Mouse (Mus musculus): Measurements from ENCODE around the gene Tmbim4. TPM values are rescaled to one million over a fixed set of nuclear protein-coding genes. Genes with fewer than 3 reads are reported as not detected.
"Not testable (repeated sequence)": the region's sequence is repeated elsewhere in the genome, so short reads cannot be mapped to it uniquely, and the experiment has no call there.

Gene Tmbim4
- polyA plus RNA-seq, 1 experiment from 2014 or later, result 104 TPM

DNA sequence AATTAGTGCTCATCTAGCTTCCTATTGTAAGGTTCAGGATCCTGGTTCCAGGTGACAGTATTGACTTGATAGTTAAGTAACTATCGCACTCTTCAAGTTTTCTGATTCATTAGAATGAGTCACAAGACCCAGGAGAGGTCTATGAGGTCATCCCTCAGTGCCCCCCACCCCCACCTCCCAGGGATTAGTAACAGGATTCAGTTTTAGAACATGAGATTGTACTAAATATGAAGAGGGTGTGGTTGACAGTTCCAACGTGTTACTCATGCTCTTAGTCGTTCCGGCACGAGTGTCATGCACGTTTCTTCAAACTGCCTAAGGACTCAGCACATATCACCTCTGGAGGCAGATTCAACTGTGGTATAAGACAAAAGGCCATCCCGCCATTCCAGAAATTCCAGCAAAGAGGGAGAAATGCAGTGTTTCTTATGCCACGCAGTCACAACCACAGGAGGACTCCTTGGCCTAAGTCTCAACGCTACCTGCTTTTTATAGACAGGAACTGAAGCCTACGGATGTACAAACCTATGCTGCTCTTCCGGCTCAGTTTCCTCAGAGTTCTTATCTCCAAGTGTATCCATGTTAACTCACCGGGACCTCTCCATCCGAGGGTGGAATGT, 3.3 kb downstream of the Tmbim4 start:
- DNase-seq (no peak), ATAC-seq (ENCODE audit: low FRiP score, low TSS enrichment) (no peak)
- peaks cover 11% of the 10 kb centered on the region for H3K4me1 ChIP-seq (ENCODE audit: control insufficient read depth, insufficient read depth, low read length)
- WGBS, result 89% methylated on average over 13 of the region's 13 CpGs
- no peak overlapping the region for H3K27ac ChIP-seq (replicated peaks; ENCODE audit: low read depth, low read length)
- H3K9ac ChIP-seq (replicated peaks; ENCODE audit: low read length), result no peak overlapping the region
- no peak overlapping the region for H3K4me3 ChIP-seq (replicated peaks; ENCODE audit: low read depth, low read length)
- no peaks in the 10 kb centered on the region for H3K36me3 ChIP-seq (ENCODE audit: control insufficient read depth, insufficient read depth, low read length)
- no peaks in the 10 kb centered on the region for H3K9me3 ChIP-seq (ENCODE audit: control insufficient read depth, low read length)
- peaks cover 11% of the 10 kb centered on the region for H3K27me3 ChIP-seq (ENCODE audit: control insufficient read depth, insufficient read depth, low read length)
- H3K4me2 ChIP-seq (ENCODE audit: low read length), result no peak overlapping the region

DNA sequence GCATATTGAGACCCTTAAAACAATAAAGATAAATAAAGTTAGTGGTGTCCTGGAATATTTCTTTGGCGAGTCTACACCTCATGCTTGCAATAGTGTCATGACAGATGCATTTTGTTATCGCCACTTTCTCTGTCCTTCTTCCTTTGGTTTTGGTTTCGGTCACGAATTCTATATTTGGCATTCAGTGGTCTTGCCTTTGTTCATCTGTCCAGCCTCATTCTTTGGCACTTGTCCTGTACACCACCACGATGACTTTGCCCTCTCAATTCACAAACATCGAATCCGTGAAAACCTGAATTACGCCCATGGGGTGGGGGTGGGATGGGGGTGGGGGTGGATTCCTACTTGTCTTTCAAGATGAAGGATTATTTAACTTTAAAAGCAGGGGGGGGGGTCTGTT, 6.6 kb downstream of the Tmbim4 start:
- Histone ChIP-seq H3K27me3 (ENCODE audit: control insufficient read depth, insufficient read depth, low read length) (no peaks in the 10 kb centered on the region), H3K4me1 (ENCODE audit: control insufficient read depth, insufficient read depth, low read length) (peaks cover 8% of the 10 kb centered on the region; the same call in 1 of the 2 replicates), H3K4me3 (replicated peaks; ENCODE audit: low read depth, low read length) (no peak overlapping the region), H3K4me2 (ENCODE audit: low read length) (no peak overlapping the region), H3K9me3 (ENCODE audit: control insufficient read depth, low read length) (no peaks in the 10 kb centered on the region), H3K27ac (replicated peaks; ENCODE audit: low read depth, low read length) (no peak overlapping the region), H3K36me3 (ENCODE audit: control insufficient read depth, insufficient read depth, low read length) (no peaks in the 10 kb centered on the region), H3K9ac (replicated peaks; ENCODE audit: low read length) (no peak overlapping the region)
- 88% methylated on average over 8 of the region's 8 CpGs for WGBS
- ATAC-seq (ENCODE audit: low FRiP score, low TSS enrichment) (no peak), DNase-seq (no peak)

DNA sequence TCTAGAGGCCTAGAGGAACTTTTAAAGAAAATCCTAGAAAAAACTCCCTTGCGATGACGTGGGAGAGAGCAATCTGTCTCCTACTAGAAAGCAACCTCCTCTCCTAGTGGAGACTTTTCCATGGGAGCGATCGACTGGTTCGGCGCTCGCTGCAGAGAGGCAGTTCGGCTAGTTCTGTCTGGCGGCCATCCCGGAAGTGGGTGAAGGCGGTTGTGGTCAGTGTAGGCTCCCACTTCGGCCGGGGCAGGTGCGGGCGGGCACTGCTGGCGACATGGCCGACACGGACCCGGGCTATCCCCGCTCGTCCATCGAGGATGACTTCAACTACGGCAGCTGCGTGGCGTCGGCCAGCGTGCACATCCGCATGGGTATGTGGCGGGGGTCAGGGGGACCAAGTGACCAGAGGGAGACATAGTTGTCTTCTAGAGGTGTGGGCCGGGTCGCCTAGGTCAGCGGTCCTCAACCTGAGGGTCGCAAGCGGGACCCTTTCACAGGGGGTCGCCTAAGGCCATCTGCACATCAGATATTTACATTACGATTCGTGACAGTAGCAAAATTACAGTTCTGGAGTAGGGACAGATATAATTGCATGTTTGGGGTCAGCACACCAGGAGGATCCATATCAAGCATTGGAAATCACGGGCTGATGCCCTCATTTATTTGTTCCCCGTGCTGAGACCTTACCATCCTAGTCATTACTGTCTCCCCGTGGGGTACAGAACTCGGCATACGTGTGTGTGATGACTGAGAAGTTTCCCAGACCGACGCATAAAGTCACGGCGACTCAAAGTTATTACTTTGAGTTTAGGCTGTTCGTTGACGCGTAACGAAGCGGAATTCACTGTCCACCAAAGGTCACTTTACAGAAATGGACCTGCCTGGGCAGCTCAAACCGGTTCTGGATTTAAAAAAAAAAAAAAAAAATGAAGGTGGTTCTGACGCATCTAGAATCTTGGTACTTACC, 7.5 kb downstream of the Tmbim4 start:
- H3K9ac ChIP-seq (replicated peaks; ENCODE audit: low read length), result peak overlapping the region; percentile 79
- 0 out of 2 replicates have a peak overlapping the region, but pooled peaks have one; percentile 45 for H3K27ac ChIP-seq (replicated peaks; ENCODE audit: low read depth, low read length)
- DNase-seq, result peak; percentile 93

DNA sequence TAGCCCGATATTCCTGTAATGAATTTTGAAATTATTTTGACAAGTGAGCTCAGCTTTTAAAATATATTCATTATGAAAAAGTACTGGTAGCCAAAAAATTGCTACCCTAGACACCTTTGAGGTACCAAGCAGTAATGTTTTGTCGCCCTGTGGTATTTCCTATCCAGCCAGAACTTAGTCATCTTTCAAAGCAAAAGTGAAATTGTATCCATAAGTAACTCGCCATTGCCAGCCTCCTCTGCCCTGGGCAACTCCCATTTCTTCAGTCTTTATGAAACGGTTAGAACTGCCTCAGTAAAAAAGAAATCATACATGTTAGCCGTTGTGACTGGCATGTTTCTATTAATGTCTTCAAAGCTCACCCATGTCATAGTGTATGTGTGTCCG, 8.1 kb downstream of the Tmbim4 start:
- Histone ChIP-seq H3K4me3 (replicated peaks; ENCODE audit: low read depth, low read length) (peak overlapping the region; percentile 85), H3K9me3 (ENCODE audit: control insufficient read depth, low read length) (no peaks in the 10 kb centered on the region), H3K27ac (replicated peaks; ENCODE audit: low read depth, low read length) (no peak overlapping the region), H3K36me3 (ENCODE audit: control insufficient read depth, insufficient read depth, low read length) (no peaks in the 10 kb centered on the region), H3K27me3 (ENCODE audit: control insufficient read depth, insufficient read depth, low read length) (no peaks in the 10 kb centered on the region), H3K9ac (replicated peaks; ENCODE audit: low read length) (no peak overlapping the region), H3K4me2 (ENCODE audit: low read length) (peak overlapping the region; percentile 69), H3K4me1 (ENCODE audit: control insufficient read depth, insufficient read depth, low read length) (peaks cover 8% of the 10 kb centered on the region; the same call in 1 of the 2 replicates)
- ATAC-seq (ENCODE audit: low FRiP score, low TSS enrichment) (no peak), DNase-seq (no peak)
- 79% methylated on average over 6 of the region's 6 CpGs for whole genome bisulfite sequencing

More for the DNA sequence above, 7.5 kb downstream of the Tmbim4 start:
- peaks cover 8% of the 10 kb centered on the region; the same call in 1 of the 2 replicates for H3K4me1 ChIP-seq (ENCODE audit: control insufficient read depth, insufficient read depth, low read length)
- WGBS, result 4% methylated on average over 53 of the region's 53 CpGs
- H3K4me2 ChIP-seq (ENCODE audit: low read length), result peak overlapping the region; percentile 69
- H3K27me3 ChIP-seq (ENCODE audit: control insufficient read depth, insufficient read depth, low read length), result no peaks in the 10 kb centered on the region
- H3K4me3 ChIP-seq (replicated peaks; ENCODE audit: low read depth, low read length), result peak overlapping the region; percentile 85
- peak; percentile 88 for ATAC-seq (ENCODE audit: low FRiP score, low TSS enrichment)
- no peaks in the 10 kb centered on the region for H3K9me3 ChIP-seq (ENCODE audit: control insufficient read depth, low read length)
- no peaks in the 10 kb centered on the region for H3K36me3 ChIP-seq (ENCODE audit: control insufficient read depth, insufficient read depth, low read length)

DNA sequence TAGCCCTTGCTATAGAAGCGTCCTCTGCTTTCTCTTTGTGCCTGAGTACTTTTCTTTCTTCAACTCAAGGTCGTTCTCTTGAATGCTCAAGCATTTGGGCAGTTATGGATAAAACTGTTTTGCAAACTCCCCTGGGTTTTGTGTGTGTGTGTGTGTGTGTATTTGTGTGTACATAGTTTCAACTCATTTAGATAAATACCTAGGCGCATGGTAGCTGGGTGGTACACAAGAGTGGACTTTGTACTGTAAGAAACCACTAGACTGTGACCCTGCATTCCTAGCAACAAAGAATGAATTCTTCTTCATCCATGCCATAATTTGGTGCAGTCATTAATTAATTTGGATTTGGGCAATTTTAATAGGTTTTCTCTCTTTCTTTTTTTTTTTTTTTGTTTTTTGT, 8.7 kb downstream of the Tmbim4 start:
- DNase-seq (no peak), ATAC-seq (ENCODE audit: low FRiP score, low TSS enrichment) (no peak)
- Histone ChIP-seq H3K36me3 (ENCODE audit: control insufficient read depth, insufficient read depth, low read length) (no peaks in the 10 kb centered on the region), H3K4me3 (replicated peaks; ENCODE audit: low read depth, low read length) (no peak overlapping the region), H3K27me3 (ENCODE audit: control insufficient read depth, insufficient read depth, low read length) (no peaks in the 10 kb centered on the region), H3K4me1 (ENCODE audit: control insufficient read depth, insufficient read depth, low read length) (peaks cover 8% of the 10 kb centered on the region; the same call in 1 of the 2 replicates), H3K27ac (replicated peaks; ENCODE audit: low read depth, low read length) (no peak overlapping the region), H3K9me3 (ENCODE audit: control insufficient read depth, low read length) (no peaks in the 10 kb centered on the region), H3K4me2 (ENCODE audit: low read length) (no peak overlapping the region; the same call in 1 of the 2 replicates), H3K9ac (replicated peaks; ENCODE audit: low read length) (no peak overlapping the region)
- WGBS, result 90% methylated on average over 3 of the region's 3 CpGs

DNA sequence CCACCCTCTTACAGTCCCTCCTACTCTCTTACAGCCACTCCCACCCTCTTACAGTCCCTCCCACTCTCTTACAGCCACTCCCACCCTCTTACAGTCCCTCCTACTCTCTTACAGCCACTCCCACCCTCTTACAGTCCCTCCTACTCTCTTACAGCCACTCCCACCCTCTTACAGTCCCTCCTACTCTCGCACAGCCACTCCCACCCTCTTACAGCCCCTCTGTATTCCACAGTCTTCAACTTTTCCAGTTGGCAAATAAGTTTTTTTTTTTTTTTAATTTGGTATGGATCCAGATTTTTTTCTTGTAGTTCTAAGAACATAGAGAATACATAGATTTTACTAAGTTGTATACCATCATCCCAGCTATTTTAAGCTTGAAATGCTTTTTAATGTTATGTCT, 15.7 kb downstream of the Tmbim4 start:
- H3K4me2 ChIP-seq (ENCODE audit: low read length); H3K27me3 ChIP-seq (ENCODE audit: control insufficient read depth, insufficient read depth, low read length); H3K9me3 ChIP-seq (ENCODE audit: control insufficient read depth, low read length); DNase-seq; H3K27ac ChIP-seq (replicated peaks; ENCODE audit: low read depth, low read length); H3K9ac ChIP-seq (replicated peaks; ENCODE audit: low read length); H3K4me3 ChIP-seq (replicated peaks; ENCODE audit: low read depth, low read length); H3K4me1 ChIP-seq (ENCODE audit: control insufficient read depth, insufficient read depth, low read length); ATAC-seq (ENCODE audit: low FRiP score, low TSS enrichment): not testable (repeated sequence)
- 80% methylated on average over 1 of the region's 1 CpGs for WGBS
- H3K36me3 ChIP-seq (ENCODE audit: control insufficient read depth, insufficient read depth, low read length), result peaks cover 35% of the 10 kb centered on the region

DNA sequence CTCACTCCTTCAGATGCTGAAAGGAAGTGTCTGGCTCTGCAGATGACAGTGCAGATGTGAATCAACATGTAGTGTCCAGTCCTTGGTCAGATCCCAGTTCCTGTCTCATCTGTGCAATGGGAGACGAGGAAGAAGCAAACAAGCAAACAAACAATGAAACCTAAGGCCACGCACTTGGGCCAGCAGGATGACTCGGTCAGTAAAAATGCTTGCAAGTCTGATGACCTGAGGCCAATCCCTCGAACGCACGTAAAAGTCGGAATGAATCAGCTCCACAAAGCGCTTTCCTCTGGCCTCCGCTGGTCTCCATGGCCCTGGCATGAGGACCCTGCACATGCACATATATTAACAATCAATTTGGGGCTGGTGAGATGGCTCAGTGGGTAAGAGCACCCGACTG, 17.6 kb downstream of the Tmbim4 start:
- Histone ChIP-seq H3K27ac (replicated peaks; ENCODE audit: low read depth, low read length) (no peak overlapping the region), H3K27me3 (ENCODE audit: control insufficient read depth, insufficient read depth, low read length) (no peaks in the 10 kb centered on the region), H3K4me3 (replicated peaks; ENCODE audit: low read depth, low read length) (no peak overlapping the region), H3K4me2 (ENCODE audit: low read length) (no peak overlapping the region), H3K9me3 (ENCODE audit: control insufficient read depth, low read length) (no peaks in the 10 kb centered on the region), H3K9ac (replicated peaks; ENCODE audit: low read length) (no peak overlapping the region), H3K36me3 (ENCODE audit: control insufficient read depth, insufficient read depth, low read length) (peaks cover 40% of the 10 kb centered on the region), H3K4me1 (ENCODE audit: control insufficient read depth, insufficient read depth, low read length) (no peaks in the 10 kb centered on the region)
- DNase-seq (no peak), ATAC-seq (ENCODE audit: low FRiP score, low TSS enrichment) (no peak)
- 95% methylated on average over 10 of the region's 10 CpGs for WGBS

DNA sequence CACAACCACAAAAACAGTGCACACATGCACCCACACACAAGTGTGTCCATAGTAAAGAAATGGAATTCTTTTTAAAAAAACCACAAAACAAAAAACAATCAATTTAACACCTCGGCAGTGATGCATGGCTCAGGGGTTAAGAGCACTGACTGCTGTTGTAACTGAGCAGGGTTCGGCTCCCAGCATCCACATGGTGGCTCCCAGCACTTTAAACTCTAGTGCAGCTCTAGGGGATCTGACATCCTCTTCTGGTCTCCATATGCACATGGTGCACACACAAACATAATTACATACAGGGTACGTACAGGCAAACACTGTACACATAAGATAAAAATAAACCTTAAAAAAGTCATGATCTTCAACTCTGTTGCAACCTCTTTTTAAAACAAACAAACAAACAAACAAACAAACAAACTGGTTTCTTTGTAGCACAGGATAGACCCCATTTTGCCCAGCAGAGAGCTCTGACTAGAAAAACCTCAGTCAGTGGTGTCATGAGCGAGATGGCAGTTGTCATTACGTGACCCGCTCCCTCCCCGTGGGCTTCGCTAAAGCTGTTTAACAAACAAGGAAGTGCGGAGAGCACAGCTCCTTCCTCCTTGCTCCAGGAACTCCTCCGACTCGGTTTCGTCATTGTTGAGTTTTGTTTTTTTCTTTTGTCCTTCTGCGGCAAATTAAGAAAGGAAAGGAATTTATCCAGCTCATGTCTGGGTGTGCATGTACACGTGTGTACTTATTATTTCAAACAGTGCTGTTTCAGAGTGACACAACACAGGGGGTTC, 18.4 kb downstream of the Tmbim4 start:
- H3K9me3 ChIP-seq (ENCODE audit: control insufficient read depth, low read length), result no peaks in the 10 kb centered on the region
- WGBS, result 85% methylated on average over 14 of the region's 14 CpGs
- no peak overlapping the region for H3K4me2 ChIP-seq (ENCODE audit: low read length)
- H3K4me1 ChIP-seq (ENCODE audit: control insufficient read depth, insufficient read depth, low read length), result no peaks in the 10 kb centered on the region
- DNase-seq (no peak), ATAC-seq (ENCODE audit: low FRiP score, low TSS enrichment) (no peak)
- peaks cover 40% of the 10 kb centered on the region for H3K36me3 ChIP-seq (ENCODE audit: control insufficient read depth, insufficient read depth, low read length)
- H3K9ac ChIP-seq (replicated peaks; ENCODE audit: low read length), result no peak overlapping the region
- H3K27ac ChIP-seq (replicated peaks; ENCODE audit: low read depth, low read length), result no peak overlapping the region
- no peak overlapping the region for H3K4me3 ChIP-seq (replicated peaks; ENCODE audit: low read depth, low read length)
- no peaks in the 10 kb centered on the region for H3K27me3 ChIP-seq (ENCODE audit: control insufficient read depth, insufficient read depth, low read length)

Data from midbrain, embryonic 14.5 days (tissue).